Mouse (Mus musculus) testis, adult 2 months (tissue): ENCODE data around the gene Ints3.

Experiments used
- CTCF ChIP-seq: fragments of 200-500 bp; IDR thresholded peaks from 2 replicates; pipeline ENCODE4 v1.5.1; 2012; ENCODE audit warnings: low read depth, mild to moderate bottlenecking, inconsistent platforms, low read length, moderate library complexity; ENCODE audit not compliant: control insufficient read depth, insufficient read depth, insufficient replicate concordance
- POLR2A ChIP-seq: fragments of 200-500 bp; IDR thresholded peaks from 2 replicates; pipeline ENCODE4 v1.6.1; 2012; ENCODE audit warnings: low read depth, mild to moderate bottlenecking, inconsistent platforms, low read length, moderate library complexity; ENCODE audit not compliant: control insufficient read depth

DNA sequence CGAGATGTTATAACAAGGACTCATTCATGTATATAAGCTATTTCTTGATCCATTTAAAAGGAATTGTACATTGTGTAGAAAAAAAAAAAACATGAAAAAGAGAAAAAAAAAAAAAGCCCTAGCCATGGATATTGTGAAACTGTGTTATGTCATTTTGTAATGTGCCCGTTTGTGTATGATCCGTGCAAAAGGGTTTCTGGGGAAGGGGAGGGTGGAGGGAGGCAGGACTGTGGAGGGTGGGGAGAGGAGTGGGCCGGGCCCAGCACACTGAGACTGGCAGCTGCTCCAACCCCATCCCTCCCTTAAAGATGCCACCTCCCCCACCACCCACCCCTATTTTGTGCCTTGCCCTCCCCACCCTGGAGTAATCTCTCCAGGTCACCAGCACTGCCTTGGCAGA, 71.9 kb downstream of the Ints3 start:
- TF ChIP-seq CTCF = no peak
- no peak for TF ChIP-seq POLR2A
